Mouse (Mus musculus): ENCODE data around the gene Gnb1.

Gnb1 gene

GRCm38 (mm10) chr4:155577132-155577531 lies 86.0 kb downstream of the Gnb1 start:
- DNase-seq (ENCODE audit: low read depth, low spot score), result no peak

- DNase-seq (ENCODE audit: low read depth, low spot score), result no peak
Measured at GRCm38 (mm10) chr4:155577741-155578140, 86.6 kb downstream of the Gnb1 start.

DNA sequence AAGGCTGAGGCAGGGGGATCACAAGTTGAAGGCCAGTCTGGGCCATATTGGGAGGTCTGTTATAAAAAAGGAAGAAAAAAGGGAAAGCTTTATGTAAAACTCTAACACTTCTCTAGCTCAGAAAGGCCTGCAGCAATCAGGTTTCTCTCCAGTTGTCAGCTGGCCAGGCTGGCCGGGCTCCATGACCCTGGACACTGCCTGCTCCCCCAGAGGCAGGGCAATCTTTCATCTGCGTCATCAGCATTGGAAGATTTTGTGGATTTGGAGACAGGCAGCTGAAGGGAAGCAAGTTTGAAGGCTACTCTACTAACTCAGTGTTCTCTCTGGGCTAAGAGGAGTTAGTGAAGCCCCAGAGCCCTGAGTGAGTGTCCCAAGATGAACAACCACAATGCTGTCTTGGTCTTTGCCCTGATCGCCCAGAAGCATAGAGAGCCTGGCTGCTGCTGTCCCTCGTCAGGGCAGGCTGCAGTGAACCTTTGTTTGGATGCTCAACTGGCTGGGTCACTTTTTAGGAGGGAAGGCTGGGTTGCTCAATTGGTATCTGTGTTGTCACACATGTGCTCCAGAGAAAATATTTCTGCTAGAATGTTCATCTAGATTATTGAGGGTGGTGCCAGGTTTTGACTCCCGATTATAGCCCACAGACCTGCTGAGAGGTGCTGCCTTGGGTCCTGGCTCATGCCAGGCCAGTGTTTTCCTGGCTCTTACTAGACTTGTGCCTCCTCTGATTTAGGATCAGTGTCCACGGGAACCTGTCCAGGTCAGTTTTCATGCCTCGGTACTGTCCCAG lies 87.4 kb downstream of the Gnb1 start:
- DNase-seq (ENCODE audit: low read depth, low spot score), result no peak

GRCm38 (mm10) chr4:155580420-155580819 lies 89.3 kb downstream of the Gnb1 start:
- no peak for DNase-seq (ENCODE audit: low read depth, low spot score)

GRCm38 (mm10) chr4:155582279-155582905 lies 91.2 kb downstream of the Gnb1 start:
- DNase-seq (ENCODE audit: low read depth, low spot score), result no peak

GRCm38 (mm10) chr4:155589356-155589755 lies 98.2 kb downstream of the Gnb1 start:
- no peak for DNase-seq (ENCODE audit: low read depth, low spot score)

DNA sequence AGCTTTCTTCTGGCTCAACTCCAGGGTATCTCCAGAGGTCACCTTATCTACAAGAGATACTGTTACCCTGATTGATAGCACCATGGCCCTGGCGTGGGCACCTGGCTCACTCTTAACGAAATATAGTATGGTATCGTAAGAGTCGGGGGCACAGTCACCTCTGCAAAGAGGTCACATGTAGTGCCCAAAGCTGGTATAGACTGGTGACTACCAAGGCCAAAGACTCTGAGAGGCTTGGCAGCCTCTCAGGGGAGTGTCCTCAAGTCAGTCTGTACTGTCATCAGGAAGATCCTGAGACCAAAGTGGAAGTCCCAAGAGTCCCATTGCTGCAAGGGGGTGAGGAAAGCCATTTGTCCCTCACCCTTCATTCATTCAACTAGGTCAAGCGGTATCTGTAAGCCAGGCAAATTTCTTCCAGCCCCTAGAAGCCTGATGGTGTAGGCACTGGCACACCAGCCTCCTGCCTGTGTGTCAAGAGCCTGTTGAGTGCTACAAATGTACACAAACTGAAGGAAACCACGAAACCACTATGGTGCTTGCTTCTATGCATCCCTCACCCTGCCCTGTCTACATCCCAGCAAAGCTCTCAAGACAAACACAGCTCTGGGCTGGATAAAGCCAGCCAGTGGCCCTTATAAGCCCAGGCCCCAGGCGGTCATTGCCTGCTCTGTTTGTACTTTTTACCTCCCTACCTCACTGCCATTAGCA lies 100.0 kb downstream of the Gnb1 start:
- no peak for DNase-seq (ENCODE audit: low read depth, low spot score)

DNA sequence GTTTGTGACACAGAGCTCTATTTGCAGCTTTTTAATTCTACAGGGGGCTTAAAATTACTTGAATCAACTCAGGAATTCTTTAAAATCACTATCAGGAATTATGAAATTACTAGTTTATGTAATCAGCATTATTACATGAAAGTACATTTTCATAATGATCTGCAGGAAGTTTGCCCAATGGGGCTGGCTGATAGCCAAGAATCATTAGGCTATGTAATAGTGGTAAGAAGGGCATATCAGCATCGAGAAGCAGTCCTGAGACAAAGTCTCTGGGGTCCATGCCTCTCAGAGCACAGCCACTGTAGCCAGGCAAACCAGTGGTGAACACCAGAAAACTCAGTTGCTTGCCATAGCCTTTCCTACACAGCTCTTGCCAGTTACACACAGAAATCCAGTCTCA lies 102.6 kb downstream of the Gnb1 start:
- no peak for DNase-seq (ENCODE audit: low read depth, low spot score)

- no peak for DNase-seq (ENCODE audit: low read depth, low spot score)
Measured at GRCm38 (mm10) chr4:155595777-155596176, 104.6 kb downstream of the Gnb1 start.

GRCm38 (mm10) chr4:155596606-155597005 lies 105.4 kb downstream of the Gnb1 start:
- DNase-seq (ENCODE audit: low read depth, low spot score), result no peak

DNA sequence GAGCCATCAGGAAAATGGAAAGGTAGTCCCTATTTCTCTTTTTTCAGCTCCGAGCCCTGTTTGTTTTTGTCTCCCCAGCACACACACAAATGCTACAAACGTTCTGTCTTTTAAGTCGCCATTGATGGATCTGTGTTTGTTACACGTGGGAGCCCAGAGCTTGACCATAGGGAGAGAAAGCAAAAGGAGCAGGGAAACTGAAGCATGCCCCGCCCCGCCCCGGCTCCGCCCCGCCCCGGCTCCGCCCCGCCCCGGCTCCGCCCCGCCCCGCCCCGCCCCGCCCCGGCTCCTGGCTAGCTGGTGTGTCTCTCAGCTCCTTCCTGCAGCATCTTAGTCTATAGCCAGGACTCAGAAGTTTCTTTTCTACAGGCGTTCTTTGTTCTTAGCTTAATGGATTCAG lies 107.4 kb downstream of the Gnb1 start:
- no peak for DNase-seq (ENCODE audit: low read depth, low spot score)

GRCm38 (mm10) chr4:155599901-155600825 lies 109.0 kb downstream of the Gnb1 start:
- no peak for DNase-seq (ENCODE audit: low read depth, low spot score)

DNA sequence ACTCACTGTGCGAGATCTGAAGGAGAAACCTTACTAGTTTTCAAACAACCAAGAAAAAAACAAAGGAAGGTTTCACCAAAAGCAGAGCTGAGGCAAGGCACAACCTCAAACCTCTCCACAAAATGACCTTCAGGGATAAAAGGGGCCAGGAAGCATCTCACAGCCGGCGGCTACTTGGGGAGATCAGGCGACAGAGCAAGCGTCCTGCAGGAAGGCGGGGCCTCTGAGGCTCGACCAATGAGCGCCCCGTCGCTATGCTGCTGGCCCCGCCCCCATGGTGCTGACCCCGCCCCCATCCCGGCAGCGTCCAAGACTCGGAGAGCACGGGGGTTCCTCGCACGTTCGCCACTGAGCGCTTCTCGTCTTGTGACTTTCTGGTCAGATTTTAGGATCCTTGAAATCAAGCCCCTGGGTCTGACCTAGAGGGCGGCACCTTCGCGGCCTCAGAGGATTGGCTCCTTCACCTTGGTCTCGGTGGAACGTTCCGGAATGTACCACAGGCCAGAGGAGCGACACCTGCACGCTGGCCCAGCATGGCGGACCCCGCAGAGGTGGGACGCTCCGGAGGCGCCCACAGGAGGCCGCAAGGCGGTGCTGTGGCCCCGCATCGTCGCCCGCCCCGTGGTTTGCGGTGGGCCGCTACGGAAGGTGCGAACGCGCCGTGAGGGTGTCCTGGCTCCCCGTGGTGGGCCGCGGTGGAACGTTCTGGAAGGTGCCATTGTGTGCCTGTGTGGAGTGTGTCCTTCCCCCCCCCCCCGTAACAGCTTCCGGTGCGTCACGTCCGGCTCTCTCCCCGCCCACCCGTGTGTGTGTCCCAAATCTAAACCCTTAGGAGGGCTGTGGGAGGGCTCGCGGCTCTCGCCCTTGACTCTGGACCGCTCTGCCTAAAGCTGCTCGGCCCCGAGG lies 110.2 kb downstream of the Gnb1 start, which contains the start of gene Slc35e2:
Gene Slc35e2, plus strand, starts transcription at position 326 of the 906 bp plus-strand sequence.
- peak; percentile 90 for DNase-seq (ENCODE audit: low read depth, low spot score)

GRCm38 (mm10) chr4:155601997-155602456 lies 110.9 kb downstream of the Gnb1 start:
- no peak for DNase-seq (ENCODE audit: low read depth, low spot score)

DNA sequence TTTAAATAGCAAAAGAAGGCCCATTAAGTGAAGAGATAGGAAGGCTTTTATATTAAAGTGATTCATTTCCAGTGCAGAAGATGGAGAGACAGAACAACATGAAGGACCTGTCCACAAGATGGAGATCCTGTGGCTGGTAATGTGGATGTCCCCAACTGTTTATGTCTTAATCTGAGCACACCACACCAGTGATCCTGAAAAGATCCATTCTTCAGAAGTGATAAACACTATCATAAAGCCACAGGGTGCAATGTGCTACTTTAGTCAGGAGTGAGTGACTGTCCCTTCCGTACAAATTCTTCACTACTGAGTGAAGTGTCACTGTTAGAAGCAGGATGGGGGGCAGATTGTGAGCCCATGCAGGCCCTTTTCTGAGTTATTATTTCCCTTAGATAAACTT lies 111.6 kb downstream of the Gnb1 start:
- no peak for DNase-seq (ENCODE audit: low read depth, low spot score)

DNA sequence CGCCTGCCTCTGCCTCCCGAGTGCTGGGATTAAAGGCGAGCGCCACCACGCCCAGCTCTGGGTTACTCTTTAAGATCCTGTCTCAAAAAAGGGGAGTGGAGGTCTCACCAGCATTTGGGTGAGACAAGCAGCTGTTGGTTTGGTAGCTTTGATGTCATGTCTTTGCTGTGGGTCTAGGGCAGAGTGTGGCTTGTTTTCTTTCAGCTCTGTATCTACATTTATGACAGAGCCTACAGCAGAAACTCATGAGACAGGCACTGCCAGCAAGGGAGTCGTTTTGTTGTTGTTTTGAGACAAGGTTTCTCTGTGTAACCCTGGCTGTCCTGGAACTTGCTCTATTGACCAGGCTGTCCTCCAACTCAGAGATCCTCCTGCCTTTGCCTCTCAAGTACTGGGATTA lies 112.6 kb downstream of the Gnb1 start:
- DNase-seq (ENCODE audit: low read depth, low spot score), result no peak

DNA sequence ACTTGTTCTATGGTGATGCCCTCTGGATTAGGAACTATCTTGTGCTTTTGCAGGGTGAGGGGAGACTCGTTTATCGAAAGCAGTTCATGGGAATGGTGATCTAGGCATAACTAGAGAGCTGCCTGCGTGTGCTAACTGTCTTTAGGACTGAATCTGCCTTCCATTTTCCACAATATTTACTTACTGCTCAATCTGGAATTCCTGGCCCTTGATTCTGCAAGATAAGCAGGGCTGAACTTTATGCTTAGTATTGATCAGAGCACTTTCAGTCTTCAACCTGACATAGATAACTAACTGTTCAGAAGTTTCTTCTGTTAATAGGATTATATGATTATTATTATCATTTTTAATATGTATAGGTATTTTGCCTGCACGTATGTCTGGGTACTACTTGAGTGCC lies 114.0 kb downstream of the Gnb1 start:
- DNase-seq (ENCODE audit: low read depth, low spot score), result no peak

GRCm38 (mm10) chr4:155606825-155607224 lies 115.7 kb downstream of the Gnb1 start:
- DNase-seq (ENCODE audit: low read depth, low spot score), result no peak

Data from retina, postnatal 7 days (tissue).